Mouse (Mus musculus) small intestine, adult 2 months (tissue): ENCODE data around the gene Dhrs1.

Experiments used
- CTCF ChIP-seq: fragments of 200-500 bp; IDR thresholded peaks from 2 replicates; pipeline ENCODE4 v1.5.1; 2012; ENCODE audit warnings: low read depth, mild to moderate bottlenecking, control low read depth, inconsistent platforms, low read length, moderate library complexity, mixed read lengths; ENCODE audit not compliant: insufficient replicate concordance, insufficient read length; ENCODE audit errors: extremely low read depth
- POLR2A ChIP-seq: fragments of 200-500 bp; IDR thresholded peaks from 2 replicates; pipeline ENCODE4 v1.6.1; 2012; ENCODE audit warnings: low read depth, mild to moderate bottlenecking, control low read depth, inconsistent platforms, low read length, moderate library complexity

DNA sequence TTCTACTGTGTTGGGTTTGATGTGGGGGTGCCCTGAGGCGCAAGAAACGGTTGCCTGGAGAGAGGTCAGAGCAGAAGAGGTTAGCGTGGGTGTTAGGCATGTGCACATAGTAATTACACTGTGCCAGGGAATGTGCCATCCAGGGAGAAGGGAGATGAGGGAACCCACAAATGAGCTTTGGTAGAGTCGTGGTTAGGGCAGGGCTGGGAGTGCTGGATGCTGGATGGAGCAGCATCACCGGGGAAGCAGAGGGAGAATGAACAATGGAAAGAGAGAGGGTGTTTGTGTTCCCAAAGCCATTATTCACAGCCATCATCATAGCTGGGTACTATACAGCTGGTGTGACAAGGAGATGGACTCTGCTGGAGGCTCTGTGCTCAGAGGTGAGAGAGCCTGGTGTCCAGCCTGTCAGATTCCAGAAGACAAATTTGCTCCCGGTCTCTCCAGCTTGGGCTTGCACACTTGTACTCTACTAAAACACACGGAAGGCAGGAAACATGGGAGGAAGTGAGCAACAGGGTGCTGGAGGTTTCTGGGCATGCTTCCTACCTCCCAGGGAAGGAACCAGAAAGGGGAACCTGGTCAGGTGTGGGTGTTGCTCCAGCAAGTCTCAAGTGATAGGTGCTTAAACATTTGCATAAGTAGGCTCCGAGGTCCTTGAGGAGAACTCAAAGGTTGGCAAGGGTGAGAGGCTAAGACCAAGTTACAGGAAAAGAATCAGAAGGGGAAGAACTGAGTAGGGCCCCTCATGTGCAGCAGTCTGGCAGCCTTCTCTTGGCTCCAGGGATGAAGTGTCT is 17.4 kb downstream of the Dhrs1 start:
- TF ChIP-seq POLR2A (no peak), CTCF (no peak)
